Mouse (Mus musculus) lung, postnatal 0 days (tissue): ENCODE measurements around the gene Cers2.

Source experiments
- CTCF ChIP-seq: IDR thresholded peaks from 2 replicates; pipeline ENCODE4 v1.5.1; 2016; ENCODE audit warnings: antibody characterized with exemption, mild to moderate bottlenecking
- EP300 ChIP-seq: IDR thresholded peaks from 2 replicates; pipeline ENCODE4 v1.6.1; 2016; ENCODE audit warnings: antibody characterized with exemption, mild to moderate bottlenecking, control low read depth

DNA sequence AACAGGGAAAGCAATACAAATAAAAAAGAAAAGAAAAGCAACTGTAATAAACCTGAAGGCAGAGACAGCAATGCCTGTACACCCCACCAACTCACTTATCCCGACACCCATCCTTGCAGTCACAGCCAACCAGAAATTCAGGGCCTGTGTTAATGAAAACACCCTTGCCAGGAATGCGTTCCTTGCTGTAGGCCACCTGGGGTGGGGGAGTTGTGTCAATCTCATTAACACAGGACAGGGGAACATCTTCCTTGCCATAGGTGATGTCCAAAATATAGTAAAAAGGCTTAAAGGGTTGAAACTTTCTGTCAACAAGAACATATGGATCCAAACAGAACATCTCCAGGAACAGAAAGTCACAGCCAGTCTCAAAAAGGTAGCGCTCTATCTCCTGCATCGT lies 23.7 kb downstream of the Cers2 start:
- TF ChIP-seq CTCF (no peak), EP300 (no peak)
